Mouse (Mus musculus) heart, postnatal 25 days (tissue): ENCODE data around the gene Slc43a1. TPM values are rescaled to one million over a fixed set of nuclear protein-coding genes. Genes with fewer than 3 reads are reported as not detected.

Experiments
- DNase-seq: peaks from one replicate; pipeline ENCODE4 v3.0.0; 2022; ENCODE audit warnings: low spot score
- intact Hi-C: fragments of 180-260 bp; cut with DNase I; formaldehyde crosslinking; loops from one replicate; pipeline ENCODE4 v1.15.1; 2025
- total RNA-seq, 2 experiments: library from RNA; stranded (reverse); gene quantifications; 2 replicates each; pipeline ENCODE4 v1.2.3; 2021

Slc43a1 gene
- total RNA-seq, 2 experiments from 2014 or later = 1.5 to 2.2 TPM

- DNase-seq = no peak
- intact Hi-C loops = no loop called here
Measured at GRCm38 (mm10) chr2:84859991-84860780, 21.5 kb downstream of the Slc43a1 start.

- intact Hi-C loops = no loop called here
- DNase-seq = no peak
Measured at GRCm38 (mm10) chr2:84861430-84861829, 22.8 kb downstream of the Slc43a1 start.

- intact Hi-C loops = no loop called here
- DNase-seq = no peak
Measured at GRCm38 (mm10) chr2:84862231-84862630, 23.6 kb downstream of the Slc43a1 start.

- intact Hi-C loops = loop anchor here (5.0 kb wide), 2 partner anchors 34 to 91 kb away; no protein-coding TSS in a partner anchor
Measured at GRCm38 (mm10) chr2:84865616-84866571, 27.2 kb downstream of the Slc43a1 start.

GRCm38 (mm10) chr2:84868521-84868943 is 29.9 kb downstream of the Slc43a1 start:
- DNase-seq = peak; percentile 35
- intact Hi-C loops = loop anchor here (2.0 to 5.0 kb wide), 3 partner anchors 36 to 142 kb away; no protein-coding TSS in a partner anchor

More at GRCm38 (mm10) chr2:84865616-84866571, 27.2 kb downstream of the Slc43a1 start:
- DNase-seq = peak; percentile 24

- DNase-seq = no peak
- intact Hi-C loops = loop anchor here (2.0 to 5.0 kb wide), 3 partner anchors 37 to 142 kb away; no protein-coding TSS in a partner anchor
Measured at GRCm38 (mm10) chr2:84868977-84869376, 30.3 kb downstream of the Slc43a1 start.

- intact Hi-C loops = loop anchor here (2.0 kb wide), 1 partner anchor 16 kb away; the partner anchor contains the start of gene Rtn4rl2
- no peak for DNase-seq
Measured at GRCm38 (mm10) chr2:84870623-84871160, 32.0 kb downstream of the Slc43a1 start.

GRCm38 (mm10) chr2:84872105-84872716 is 33.6 kb downstream of the Slc43a1 start:
- intact Hi-C loops = no loop called here
- DNase-seq = peak; percentile 26

- no peak for DNase-seq
- intact Hi-C loops = no loop called here
Measured at GRCm38 (mm10) chr2:84875842-84876241, 37.2 kb downstream of the Slc43a1 start.

GRCm38 (mm10) chr2:84880590-84880989 is 41.9 kb downstream of the Slc43a1 start:
- DNase-seq = no peak
- intact Hi-C loops = no loop called here

GRCm38 (mm10) chr2:84882606-84883005 is 44.0 kb downstream of the Slc43a1 start:
- DNase-seq = peak; percentile 24
- intact Hi-C loops = no loop called here

GRCm38 (mm10) chr2:84883084-84883483 is 44.4 kb downstream of the Slc43a1 start:
- no peak for DNase-seq
- intact Hi-C loops = no loop called here

GRCm38 (mm10) chr2:84883530-84883929 is 44.9 kb downstream of the Slc43a1 start:
- intact Hi-C loops = no loop called here
- DNase-seq = no peak

- intact Hi-C loops = no loop called here
Measured at GRCm38 (mm10) chr2:84883942-84884341, 45.3 kb downstream of the Slc43a1 start.

GRCm38 (mm10) chr2:84884611-84885010 is 46.0 kb downstream of the Slc43a1 start:
- intact Hi-C loops = loop anchor here (5.0 kb wide), 2 partner anchors 73 to 123 kb away; no protein-coding TSS in a partner anchor
- DNase-seq = no peak

More at GRCm38 (mm10) chr2:84883942-84884341, 45.3 kb downstream of the Slc43a1 start:
- DNase-seq = no peak

GRCm38 (mm10) chr2:84885084-84886055 is 46.7 kb downstream of the Slc43a1 start:
- intact Hi-C loops = loop anchor here (2.0 to 5.0 kb wide), 3 partner anchors 15 to 122 kb away; no protein-coding TSS in a partner anchor
- DNase-seq = no peak

- no peak for DNase-seq
- intact Hi-C loops = loop anchor here (2.0 to 5.0 kb wide), 3 partner anchors 15 to 121 kb away; no protein-coding TSS in a partner anchor
Measured at GRCm38 (mm10) chr2:84886234-84886731, 47.6 kb downstream of the Slc43a1 start, which contains the start of gene Rtn4rl2. Gene Rtn4rl2 (minus strand): TSS chr2:84886710.

GRCm38 (mm10) chr2:84886821-84887281 is 48.2 kb downstream of the Slc43a1 start:
- intact Hi-C loops = loop anchor here (2.0 to 5.0 kb wide), 3 partner anchors 16 to 120 kb away; no protein-coding TSS in a partner anchor
- DNase-seq = no peak
